Mouse (Mus musculus): Measurements from ENCODE around the gene Prdm1. TPM values are rescaled to one million over a fixed set of nuclear protein-coding genes. Genes with fewer than 3 reads are reported as not detected.

Gene Prdm1
- total and polyA plus RNA-seq, 3 experiments: 4.7 to 13.6 (median 8.0) TPM

DNA sequence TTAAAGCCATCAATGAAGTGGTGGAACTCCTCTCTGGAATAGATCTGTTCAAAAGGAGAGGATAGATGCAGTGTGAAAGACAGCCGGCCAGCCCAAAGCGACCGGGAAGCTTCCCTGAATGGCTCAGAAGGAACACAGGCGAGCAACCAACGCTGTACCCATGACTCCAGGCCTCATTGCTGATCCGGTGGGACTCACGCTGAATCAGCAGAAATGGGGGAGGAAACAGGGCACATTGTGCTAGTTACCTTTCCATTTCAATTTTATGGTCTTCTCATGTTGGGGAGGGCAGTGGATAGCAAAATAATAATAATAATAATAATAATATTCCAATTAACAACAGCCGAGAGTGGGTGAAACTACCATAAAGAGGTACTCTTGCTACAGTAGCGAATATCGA lies 81.3 kb downstream of the Prdm1 start (continued):
- TF ChIP-seq MEF2A (IDR thresholded peaks at IDR 0.05; ENCODE audit: borderline replicate concordance, low read depth, low read length): no peak
- TF ChIP-seq POLR2AphosphoS2 (IDR thresholded peaks at IDR 0.05; ENCODE audit: low read depth, low read length): no peak
- TF ChIP-seq MAZ (IDR thresholded peaks at IDR 0.05; ENCODE audit: low read depth, low read length): no peak
- no peak for TF ChIP-seq ZMIZ1 (IDR thresholded peaks at IDR 0.05; ENCODE audit: low read depth, low read length)
- TF ChIP-seq ELF1 (IDR thresholded peaks at IDR 0.05; ENCODE audit: low read depth, low read length): no peak
- no peak for TF ChIP-seq KAT2A (IDR thresholded peaks at IDR 0.05; ENCODE audit: insufficient replicate concordance, low read length)

- Histone ChIP-seq H3K36me3 (replicated peaks in 1 of 2; ENCODE audit: control insufficient read depth in 1 of 2, insufficient read depth in 1 of 2, low read length in 1 of 2) (peaks cover 29 to 58% of the 10 kb centered on the region in 2 experiments), H3K27me3 (replicated peaks) (no peaks in the 10 kb centered on the region), H3K27ac (ENCODE audit: insufficient read depth, low read depth) (peak overlapping the region; percentile 90; the same call in 1 of the 2 replicates), H3K4me1 (ENCODE audit: control insufficient read depth in 1 of 2, insufficient read depth in 2 of 2) (peaks cover 34 to 94% of the 10 kb centered on the region in 2 experiments), H3K79me2 (replicated peaks; ENCODE audit: control insufficient read depth, extremely low read depth, insufficient read depth, poor library complexity, severe bottlenecking) (peaks cover 51% of the 10 kb centered on the region), H3K4me2 (ENCODE audit: insufficient read depth, low read depth, poor library complexity, severe bottlenecking) (peak overlapping the region; percentile 74; the same call in 1 of the 2 replicates), H3K9ac (ENCODE audit: insufficient read depth, low read depth) (peak overlapping the region; percentile 92; the same call in 1 of the 2 replicates), H3K4me3 (replicated peaks in 1 of 3; ENCODE audit: low read depth in 2 of 3, low read length in 2 of 3, poor library complexity in 1 of 3) (no peak overlapping the region), H3K9me3 (replicated peaks; ENCODE audit: low read length) (no peaks in the 10 kb centered on the region)
- in situ Hi-C loops (cut with MboI; ENCODE audit: low pct_ligation_motif_present, low pct_unique_long_range_greater_than_20kb, low sequenced_read_pairs): no loop called here
- peak; percentile 52 for DNase-seq (ENCODE audit: extremely low read depth)
- dilution Hi-C loops (cut with MboI; ENCODE audit: extremely low pct_ligation_motif_present, extremely low pct_unique_long_range_greater_than_20kb, low sequenced_read_pairs): no loop called here
- peak; percentile 84 for TF ChIP-seq BHLHE40 (IDR thresholded peaks at IDR 0.05; ENCODE audit: low read depth, low read length)
- peak; percentile 86 for TF ChIP-seq JUN (IDR thresholded peaks at IDR 0.05; ENCODE audit: insufficient read depth, low read depth, low read length)
- TF ChIP-seq MEF2A (IDR thresholded peaks at IDR 0.05; ENCODE audit: borderline replicate concordance, low read depth, low read length): peak; percentile 87
- TF ChIP-seq ELF1 (IDR thresholded peaks at IDR 0.05; ENCODE audit: low read depth, low read length): no peak
- TF ChIP-seq E2F4 (IDR thresholded peaks at IDR 0.05; ENCODE audit: insufficient replicate concordance, low read depth, low read length): peak; percentile 47; the same call in 1 of the 2 replicates
- peak; percentile 87 for TF ChIP-seq MAFK (IDR thresholded peaks at IDR 0.05; ENCODE audit: insufficient replicate concordance, low read length)
- TF ChIP-seq UBTF (IDR thresholded peaks at IDR 0.05; ENCODE audit: low read depth, low read length): no peak
- TF ChIP-seq CHD1 (IDR thresholded peaks at IDR 0.05; ENCODE audit: low read depth, low read length): no peak; the same call in 1 of the 2 replicates
- peak; percentile 60; the same call in 1 of the 2 replicates for TF ChIP-seq CHD2 (IDR thresholded peaks at IDR 0.05; ENCODE audit: low read length)
- peak; percentile 80; the same call in 1 of the 2 replicates for TF ChIP-seq RCOR1 (conservative IDR thresholded peaks at IDR 0.05; ENCODE audit: low read depth, low read length)
- TF ChIP-seq ETS1 (conservative IDR thresholded peaks at IDR 0.05; ENCODE audit: low read depth, low read length): peak; percentile 69; the same call in 1 of the 2 replicates
- TF ChIP-seq CTCF (conservative IDR thresholded peaks at IDR 0.05 in 1 of 2, IDR thresholded peaks at IDR 0.05 in 1 of 2; ENCODE audit: low read depth in 2 of 2, low read length in 2 of 2): no peak
- TF ChIP-seq USF1 (IDR thresholded peaks at IDR 0.05; ENCODE audit: low read depth, low read length): no peak
- TF ChIP-seq RAD21 (IDR thresholded peaks at IDR 0.05; ENCODE audit: low read depth, low read length): no peak; the same call in 1 of the 2 replicates
- TF ChIP-seq TBP (conservative IDR thresholded peaks at IDR 0.05; ENCODE audit: low read depth, low read length): 0 out of 2 replicates have a peak, but pooled peaks have one; percentile 58
- TF ChIP-seq POLR2A (IDR thresholded peaks at IDR 0.05; ENCODE audit: low read depth, low read length): peak; percentile 20; the same call in 1 of the 2 replicates
- TF ChIP-seq PAX5 (IDR thresholded peaks at IDR 0.05; ENCODE audit: low read length): no peak
- TF ChIP-seq GABPA (IDR thresholded peaks at IDR 0.05; ENCODE audit: insufficient replicate concordance, low read depth, low read length): no peak
- no peak for TF ChIP-seq ZC3H11A (IDR thresholded peaks at IDR 0.05; ENCODE audit: low read depth, low read length)
- TF ChIP-seq HCFC1 (IDR thresholded peaks at IDR 0.05; ENCODE audit: low read depth, low read length): no peak
- TF ChIP-seq MXI1 (IDR thresholded peaks at IDR 0.05; ENCODE audit: low read depth, low read length): peak; percentile 41; the same call in 1 of the 2 replicates
- TF ChIP-seq TCF12 (IDR thresholded peaks at IDR 0.05; ENCODE audit: low read depth, low read length): peak; percentile 80
- TF ChIP-seq MYC (IDR thresholded peaks at IDR 0.05; ENCODE audit: low read depth, low read length): 0 out of 2 replicates have a peak, but pooled peaks have one; percentile 42
- TF ChIP-seq ZMIZ1 (IDR thresholded peaks at IDR 0.05; ENCODE audit: low read depth, low read length): no peak
- peak; percentile 79 for TF ChIP-seq ZNF384 (IDR thresholded peaks at IDR 0.05; ENCODE audit: low read depth, low read length)
- no peak for TF ChIP-seq NRF1 (IDR thresholded peaks at IDR 0.05; ENCODE audit: low read depth, low read length)
- TF ChIP-seq MAZ (IDR thresholded peaks at IDR 0.05; ENCODE audit: low read depth, low read length): peak; percentile 67; the same call in 1 of the 2 replicates
- no peak for TF ChIP-seq KAT2A (IDR thresholded peaks at IDR 0.05; ENCODE audit: insufficient replicate concordance, low read length)
- TF ChIP-seq NELFE (IDR thresholded peaks at IDR 0.05; ENCODE audit: low read depth, low read length): no peak
- TF ChIP-seq EP300 (IDR thresholded peaks at IDR 0.05; ENCODE audit: low read length): peak; percentile 90
- no peak for TF ChIP-seq POLR2AphosphoS2 (IDR thresholded peaks at IDR 0.05; ENCODE audit: low read depth, low read length)
- TF ChIP-seq MAX (IDR thresholded peaks at IDR 0.05; ENCODE audit: low read length): no peak
- no peak for TF ChIP-seq USF2 (conservative IDR thresholded peaks at IDR 0.05; ENCODE audit: low read depth, low read length)
- TF ChIP-seq SMC3 (IDR thresholded peaks at IDR 0.05; ENCODE audit: low read depth, low read length): 0 out of 2 replicates have a peak, but pooled peaks have one; percentile 4
- no peak for TF ChIP-seq ZKSCAN1 (IDR thresholded peaks at IDR 0.05; ENCODE audit: borderline replicate concordance, low read depth, low read length)
- TF ChIP-seq SIN3A (IDR thresholded peaks at IDR 0.05; ENCODE audit: low read length): peak; percentile 86
These were observed 83.9 kb downstream of the Prdm1 start for GRCm38 (mm10) chr10:44444415-44444814.
